Mouse (Mus musculus): Measurements from ENCODE around the gene Zfhx3. TPM values are rescaled to one million over a fixed set of nuclear protein-coding genes. Genes with fewer than 3 reads are reported as not detected.
A peak's percentile ranks its signal among the peaks of the same experiment; 100 is the strongest.

Gene Zfhx3
- polyA plus RNA-seq, 1 experiment from 2014 or later, result 13.9 TPM

DNA sequence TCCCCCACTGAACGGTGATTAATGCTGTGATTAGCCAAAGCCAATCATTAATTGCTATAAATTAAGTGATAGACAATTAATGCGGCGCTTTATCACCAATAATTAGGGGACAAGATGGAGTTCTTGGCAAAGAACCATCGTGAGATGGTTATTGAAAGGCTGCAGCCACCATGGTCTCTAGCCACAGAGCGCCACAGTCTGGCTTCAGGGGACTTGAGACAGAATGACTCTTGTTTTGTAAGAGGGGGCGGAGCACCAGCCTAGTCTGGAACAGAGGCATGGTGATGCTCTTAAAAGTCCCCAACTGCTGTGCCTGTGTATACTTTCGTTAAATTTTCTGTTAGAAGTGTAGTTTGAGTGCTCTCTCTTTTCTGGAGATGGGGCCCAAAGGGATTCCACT lies 977.7 kb downstream of the Zfhx3 start:
- H3K9ac ChIP-seq, result no peak overlapping the region
- ATAC-seq (ENCODE audit: insufficient number of reproducible peaks, low FRiP score, low TSS enrichment, low read depth), result no peak
- no peaks in the 10 kb centered on the region for H3K9me3 ChIP-seq (replicated peaks)
- 92% methylated on average over 7 of the region's 7 CpGs for WGBS
- no peak overlapping the region for H3K4me3 ChIP-seq (replicated peaks)
- no peaks in the 10 kb centered on the region for H3K27me3 ChIP-seq
- peaks cover 7% of the 10 kb centered on the region; the same call in 1 of the 2 replicates for H3K4me1 ChIP-seq
- no peak overlapping the region for H3K4me2 ChIP-seq (replicated peaks)
- H3K36me3 ChIP-seq, result no peaks in the 10 kb centered on the region
- H3K27ac ChIP-seq (replicated peaks), result no peak overlapping the region

DNA sequence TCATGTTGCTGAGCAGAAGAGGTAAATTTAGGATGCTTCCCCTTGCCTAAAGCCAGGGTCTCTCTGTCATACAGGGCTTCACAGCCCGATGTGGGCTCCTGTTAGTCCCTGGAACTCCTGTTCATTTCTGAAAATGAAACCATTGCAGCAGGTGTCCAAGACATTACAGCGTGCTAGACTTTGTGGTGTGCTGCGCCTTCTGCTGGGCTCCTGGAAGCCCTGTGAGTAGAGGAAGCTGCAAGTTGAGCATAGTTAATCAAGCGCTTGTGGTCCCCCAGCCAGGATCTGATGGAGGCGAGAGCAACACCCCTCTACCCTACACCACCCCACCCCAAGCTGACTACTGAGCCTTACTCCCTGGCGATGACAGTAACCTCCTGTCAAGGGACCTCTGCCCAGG lies 980.7 kb downstream of the Zfhx3 start:
- 94% methylated on average over 6 of the region's 6 CpGs for WGBS

DNA sequence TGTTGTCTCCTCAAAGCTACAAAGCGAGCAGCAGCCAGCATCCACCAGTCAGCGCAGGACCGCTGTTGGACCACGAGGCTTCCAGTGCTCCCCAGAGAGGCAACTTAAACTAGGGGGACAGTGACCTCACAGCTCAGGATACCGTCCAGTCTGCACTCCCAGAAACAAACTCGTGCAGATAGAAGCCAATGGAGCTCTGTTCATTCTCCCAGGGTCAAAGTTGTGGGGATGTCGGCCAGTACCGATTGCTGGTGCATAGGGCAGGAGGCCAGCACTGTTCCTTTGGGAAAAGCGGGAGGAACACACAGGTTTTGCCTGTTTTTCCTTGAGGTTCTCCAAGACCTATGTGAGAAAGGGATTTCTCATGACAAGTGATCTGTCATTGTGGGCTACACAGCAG lies 982.1 kb downstream of the Zfhx3 start:
- no peak for ATAC-seq (ENCODE audit: insufficient number of reproducible peaks, low FRiP score, low TSS enrichment, low read depth)
- no peaks in the 10 kb centered on the region for H3K27me3 ChIP-seq
- H3K4me1 ChIP-seq, result peaks cover 10% of the 10 kb centered on the region; the same call in 1 of the 2 replicates
- H3K27ac ChIP-seq (replicated peaks), result no peak overlapping the region
- WGBS, result 89% methylated on average over 9 of the region's 9 CpGs
- no peak overlapping the region for H3K4me2 ChIP-seq (replicated peaks)
- H3K9me3 ChIP-seq (replicated peaks), result no peaks in the 10 kb centered on the region
- no peaks in the 10 kb centered on the region for H3K36me3 ChIP-seq
- no peak overlapping the region for H3K9ac ChIP-seq
- H3K4me3 ChIP-seq (replicated peaks), result no peak overlapping the region

More for the DNA sequence above, 980.7 kb downstream of the Zfhx3 start:
- Histone ChIP-seq H3K4me2 (replicated peaks) (no peak overlapping the region), H3K27ac (replicated peaks) (no peak overlapping the region), H3K27me3 (no peaks in the 10 kb centered on the region), H3K4me3 (replicated peaks) (no peak overlapping the region), H3K36me3 (no peaks in the 10 kb centered on the region), H3K9me3 (replicated peaks) (no peaks in the 10 kb centered on the region), H3K9ac (no peak overlapping the region), H3K4me1 (peaks cover 10% of the 10 kb centered on the region; the same call in 1 of the 2 replicates)
- no peak for ATAC-seq (ENCODE audit: insufficient number of reproducible peaks, low FRiP score, low TSS enrichment, low read depth)

DNA sequence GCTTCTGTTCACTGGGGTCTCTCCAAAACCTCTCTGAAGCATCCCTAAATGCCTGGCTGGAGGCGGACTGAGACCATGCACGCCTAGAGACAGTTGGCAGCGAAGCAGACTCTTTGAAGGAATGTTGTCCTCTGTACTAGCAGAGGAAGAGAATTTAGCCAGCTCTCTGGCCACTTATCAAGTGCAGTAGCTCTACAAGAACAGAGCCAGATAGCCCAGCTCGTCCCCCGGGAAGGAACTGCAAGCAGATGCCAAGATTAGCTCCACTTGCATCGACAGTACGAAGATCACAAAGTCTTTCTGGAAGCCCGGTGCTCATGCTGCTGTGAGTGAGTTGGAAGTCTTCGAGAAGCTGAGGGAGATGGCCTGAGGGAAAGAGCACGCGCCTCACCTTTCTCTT lies 983.7 kb downstream of the Zfhx3 start:
- 64% methylated on average over 11 of the region's 11 CpGs for WGBS
- Histone ChIP-seq H3K9me3 (replicated peaks) (no peaks in the 10 kb centered on the region), H3K36me3 (no peaks in the 10 kb centered on the region), H3K9ac (no peak overlapping the region), H3K4me3 (replicated peaks) (no peak overlapping the region), H3K4me2 (replicated peaks) (no peak overlapping the region), H3K27ac (replicated peaks) (no peak overlapping the region), H3K27me3 (no peaks in the 10 kb centered on the region), H3K4me1 (peaks cover 10% of the 10 kb centered on the region; the same call in 1 of the 2 replicates)
- no peak for ATAC-seq (ENCODE audit: insufficient number of reproducible peaks, low FRiP score, low TSS enrichment, low read depth)

DNA sequence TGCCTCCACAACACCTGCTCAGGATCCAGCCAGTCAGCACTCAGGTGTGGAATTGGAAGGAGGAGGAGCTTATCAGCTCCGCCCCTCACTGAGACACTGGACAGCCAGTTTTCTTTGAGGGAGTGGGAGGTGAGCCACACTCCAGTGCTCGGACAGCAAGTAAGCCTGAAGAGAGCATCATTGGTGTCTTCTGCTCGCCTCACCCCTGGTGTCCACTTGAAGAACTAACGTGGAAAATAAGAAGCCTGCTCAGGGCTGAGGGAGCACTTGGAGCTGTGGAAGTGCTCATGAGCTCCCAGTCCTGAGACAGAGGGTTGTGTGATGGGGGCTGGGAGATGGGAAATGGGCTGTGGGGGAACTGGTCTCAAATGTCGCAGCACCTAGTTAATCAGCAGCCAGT lies 988.2 kb downstream of the Zfhx3 start:
- no peaks in the 10 kb centered on the region for H3K27me3 ChIP-seq
- H3K36me3 ChIP-seq, result peaks cover 11% of the 10 kb centered on the region; the same call in 1 of the 2 replicates
- ATAC-seq (ENCODE audit: insufficient number of reproducible peaks, low FRiP score, low TSS enrichment, low read depth), result no peak
- no peak overlapping the region for H3K9ac ChIP-seq
- no peak overlapping the region for H3K27ac ChIP-seq (replicated peaks)
- H3K4me2 ChIP-seq (replicated peaks), result no peak overlapping the region
- H3K4me1 ChIP-seq, result peaks cover 16% of the 10 kb centered on the region
- 75% methylated on average over 5 of the region's 5 CpGs for WGBS
- no peaks in the 10 kb centered on the region for H3K9me3 ChIP-seq (replicated peaks)
- no peak overlapping the region for H3K4me3 ChIP-seq (replicated peaks)

DNA sequence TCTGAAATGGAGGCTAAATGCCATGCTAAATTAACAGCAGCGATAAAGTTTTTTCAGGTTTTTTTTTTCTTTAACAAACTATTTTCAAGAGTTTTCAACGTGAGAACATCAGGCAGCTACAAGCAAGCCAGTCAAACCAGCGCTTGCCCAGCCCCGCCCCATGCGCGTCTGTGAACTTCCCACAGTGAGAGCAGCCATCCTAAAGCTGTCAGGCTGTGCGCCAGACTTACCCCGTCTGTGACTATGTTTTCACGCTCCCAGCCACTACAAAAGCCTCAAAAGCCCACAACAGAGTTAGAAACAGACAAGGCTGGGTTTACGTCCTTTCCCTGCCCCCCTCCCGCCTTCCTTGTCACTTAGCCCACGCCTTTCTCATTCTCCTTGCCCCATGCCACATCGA lies 989.4 kb downstream of the Zfhx3 start:
- H3K9ac ChIP-seq, result no peak overlapping the region
- H3K27ac ChIP-seq (replicated peaks), result no peak overlapping the region
- H3K4me2 ChIP-seq (replicated peaks), result 0 out of 2 replicates have a peak overlapping the region, but pooled peaks have one; percentile 13
- no peak overlapping the region for H3K4me3 ChIP-seq (replicated peaks)
- H3K9me3 ChIP-seq (replicated peaks), result no peaks in the 10 kb centered on the region
- H3K27me3 ChIP-seq, result no peaks in the 10 kb centered on the region
- peaks cover 11% of the 10 kb centered on the region; the same call in 1 of the 2 replicates for H3K36me3 ChIP-seq
- H3K4me1 ChIP-seq, result peaks cover 15% of the 10 kb centered on the region
- ATAC-seq (ENCODE audit: insufficient number of reproducible peaks, low FRiP score, low TSS enrichment, low read depth), result no peak
- WGBS, result 37% methylated on average over 13 of the region's 13 CpGs

DNA sequence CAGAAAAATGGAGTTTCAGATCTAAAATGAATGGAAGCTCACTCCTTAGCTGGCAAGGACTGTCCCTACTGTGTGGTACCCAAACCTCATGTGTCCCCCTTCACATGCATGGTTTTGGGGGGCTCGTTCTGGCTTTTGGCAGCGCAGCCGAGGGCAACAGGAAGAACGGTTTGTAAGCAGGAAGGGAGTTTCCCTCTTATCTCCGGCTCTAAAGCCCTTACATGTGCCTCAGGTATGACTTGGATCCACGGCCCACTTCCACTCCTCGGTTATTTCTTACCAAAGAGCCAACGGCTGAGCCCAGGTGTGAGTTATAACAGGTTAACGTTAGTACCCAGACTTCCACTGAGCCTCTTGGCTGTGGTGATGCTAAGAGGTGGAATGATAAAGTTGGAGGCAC lies 990.3 kb downstream of the Zfhx3 start:
- H3K4me1 ChIP-seq, result peaks cover 15% of the 10 kb centered on the region
- H3K27ac ChIP-seq (replicated peaks), result no peak overlapping the region
- no peaks in the 10 kb centered on the region for H3K9me3 ChIP-seq (replicated peaks)
- H3K4me3 ChIP-seq (replicated peaks), result no peak overlapping the region
- H3K36me3 ChIP-seq, result peaks cover 11% of the 10 kb centered on the region; the same call in 1 of the 2 replicates
- 84% methylated on average over 9 of the region's 9 CpGs for WGBS
- no peaks in the 10 kb centered on the region for H3K27me3 ChIP-seq
- H3K4me2 ChIP-seq (replicated peaks), result no peak overlapping the region
- ATAC-seq (ENCODE audit: insufficient number of reproducible peaks, low FRiP score, low TSS enrichment, low read depth), result no peak
- H3K9ac ChIP-seq, result no peak overlapping the region

DNA sequence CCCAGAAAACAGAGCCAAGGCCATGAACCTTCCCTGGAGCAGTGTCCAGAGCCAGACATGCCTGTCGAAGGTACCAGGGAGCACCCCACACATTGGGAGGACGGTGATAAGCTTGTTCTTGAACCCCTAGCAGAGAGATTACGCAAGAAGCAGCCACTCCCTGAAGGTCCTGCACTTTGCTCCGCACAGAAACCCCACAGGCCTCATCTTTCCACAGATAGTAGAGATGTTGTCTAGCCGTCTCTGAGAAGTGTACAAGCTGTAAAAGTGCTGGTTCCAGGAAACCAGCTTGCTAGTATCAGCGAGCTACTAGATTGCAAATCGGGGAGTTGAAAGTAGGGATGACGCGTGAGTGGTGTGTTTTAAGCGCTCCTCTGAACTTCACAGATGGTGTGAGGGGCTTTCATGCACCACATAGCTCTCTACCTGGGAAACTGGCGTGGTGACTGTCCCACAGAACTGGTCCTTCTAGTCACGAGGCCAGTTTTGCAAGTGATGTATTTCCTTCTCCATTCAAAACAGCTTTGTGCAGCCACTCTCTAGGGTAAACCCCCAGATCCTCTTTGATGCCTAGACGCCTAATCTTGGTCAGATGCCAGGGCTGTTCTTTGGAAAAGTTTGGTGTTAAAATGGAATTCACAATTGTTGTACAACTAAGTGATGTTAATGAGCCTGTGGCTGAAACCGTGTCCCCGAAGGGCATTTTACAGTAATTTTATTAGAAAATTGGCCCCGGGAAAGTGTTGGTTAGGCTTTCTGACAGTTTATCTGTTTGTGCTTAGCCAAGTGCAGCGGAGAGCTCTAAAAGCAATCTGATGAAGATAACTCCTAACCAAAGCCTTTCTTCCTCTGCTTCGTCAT lies 993.6 kb downstream of the Zfhx3 start:
- peaks cover 15% of the 10 kb centered on the region; the same call in 1 of the 2 replicates for H3K36me3 ChIP-seq

DNA sequence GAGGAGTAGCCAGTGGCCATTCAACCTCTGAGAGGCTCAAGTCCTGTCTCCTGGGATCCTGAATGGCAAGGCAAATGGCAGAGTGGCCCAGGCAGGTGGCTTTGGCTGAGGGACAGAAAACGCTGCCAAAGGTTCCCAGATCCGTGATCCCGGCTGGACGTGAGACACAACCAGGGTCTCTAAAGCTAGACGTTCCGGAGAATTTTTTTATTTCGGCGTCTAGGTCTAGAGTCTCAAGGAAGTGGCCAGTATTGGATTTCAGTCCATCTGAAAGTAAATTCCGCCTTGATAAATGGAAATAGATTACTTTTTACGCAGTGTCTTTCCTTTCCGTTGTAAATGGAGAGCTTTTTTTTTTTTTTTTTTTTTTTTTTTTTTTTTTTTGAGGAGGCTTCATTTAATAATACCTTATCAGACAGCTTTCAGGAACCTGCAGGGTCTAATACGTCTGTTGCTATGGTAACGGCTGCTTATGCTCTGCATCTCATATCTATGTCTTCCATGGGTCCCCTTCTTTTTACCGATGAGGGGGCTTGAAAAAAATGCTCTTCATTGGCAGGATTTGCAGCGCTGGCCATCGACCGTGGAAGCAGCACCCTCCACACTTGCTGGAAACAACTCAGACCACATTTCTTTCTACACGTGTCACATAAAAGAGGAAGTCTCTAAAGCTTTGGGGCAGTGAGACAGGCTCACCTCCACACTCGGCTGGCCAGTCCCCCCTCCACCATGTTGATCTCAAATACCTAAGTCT lies 994.4 kb downstream of the Zfhx3 start:
- Histone ChIP-seq H3K4me2 (replicated peaks) (no peak overlapping the region), H3K9me3 (replicated peaks) (no peaks in the 10 kb centered on the region), H3K27ac (replicated peaks) (0 out of 2 replicates have a peak overlapping the region, but pooled peaks have one; percentile 30), H3K27me3 (no peaks in the 10 kb centered on the region), H3K4me1 (peaks cover 11% of the 10 kb centered on the region), H3K36me3 (peaks cover 15% of the 10 kb centered on the region; the same call in 1 of the 2 replicates), H3K9ac (no peak overlapping the region), H3K4me3 (replicated peaks) (no peak overlapping the region)
- WGBS, result 72% methylated on average over 19 of the region's 19 CpGs
- no peak for ATAC-seq (ENCODE audit: insufficient number of reproducible peaks, low FRiP score, low TSS enrichment, low read depth)

More for the DNA sequence above, 993.6 kb downstream of the Zfhx3 start:
- Histone ChIP-seq H3K9ac (no peak overlapping the region), H3K4me3 (replicated peaks) (no peak overlapping the region), H3K27me3 (no peaks in the 10 kb centered on the region), H3K4me1 (peaks cover 15% of the 10 kb centered on the region), H3K27ac (replicated peaks) (peak overlapping the region; percentile 48; the same call in 1 of the 2 replicates), H3K4me2 (replicated peaks) (no peak overlapping the region), H3K9me3 (replicated peaks) (no peaks in the 10 kb centered on the region)
- ATAC-seq (ENCODE audit: insufficient number of reproducible peaks, low FRiP score, low TSS enrichment, low read depth), result no peak
- WGBS, result 65% methylated on average over 18 of the region's 18 CpGs

DNA sequence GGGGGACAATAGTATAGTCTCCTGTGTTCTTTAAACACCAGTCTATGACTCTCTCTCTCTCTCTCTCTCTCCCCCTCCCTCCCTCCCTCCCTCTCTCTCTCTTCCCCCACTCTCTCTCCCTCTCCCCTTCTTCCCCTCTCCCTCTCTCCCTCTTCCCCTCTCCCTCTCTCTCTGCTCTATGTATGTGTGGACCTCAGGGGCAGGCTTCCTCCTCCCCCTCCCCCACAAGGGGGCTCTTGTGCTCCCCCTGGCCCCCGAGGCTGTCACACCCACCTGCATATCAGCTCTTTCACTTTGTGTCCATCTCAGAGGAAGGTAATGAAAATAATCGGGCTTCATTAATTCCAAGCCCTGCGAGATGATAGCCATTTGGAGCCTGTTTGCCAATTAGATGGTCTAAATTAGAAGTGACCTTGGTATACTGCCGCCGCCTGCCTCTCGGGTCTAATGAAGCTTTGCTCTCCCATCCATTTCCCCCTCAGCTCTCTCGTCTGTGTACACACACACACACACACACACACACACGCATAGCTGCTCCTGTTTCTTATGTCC lies 995.5 kb downstream of the Zfhx3 start:
- peaks cover 4% of the 10 kb centered on the region; the same call in 1 of the 2 replicates for H3K4me1 ChIP-seq
- 80% methylated on average over 8 of the region's 8 CpGs for WGBS
- no peak overlapping the region for H3K4me2 ChIP-seq (replicated peaks)
- no peak overlapping the region for H3K27ac ChIP-seq (replicated peaks)
- H3K4me3 ChIP-seq (replicated peaks), result no peak overlapping the region
- no peaks in the 10 kb centered on the region for H3K27me3 ChIP-seq
- no peak for ATAC-seq (ENCODE audit: insufficient number of reproducible peaks, low FRiP score, low TSS enrichment, low read depth)
- peaks cover 15% of the 10 kb centered on the region; the same call in 1 of the 2 replicates for H3K36me3 ChIP-seq
- no peak overlapping the region for H3K9ac ChIP-seq
- H3K9me3 ChIP-seq (replicated peaks), result no peaks in the 10 kb centered on the region

DNA sequence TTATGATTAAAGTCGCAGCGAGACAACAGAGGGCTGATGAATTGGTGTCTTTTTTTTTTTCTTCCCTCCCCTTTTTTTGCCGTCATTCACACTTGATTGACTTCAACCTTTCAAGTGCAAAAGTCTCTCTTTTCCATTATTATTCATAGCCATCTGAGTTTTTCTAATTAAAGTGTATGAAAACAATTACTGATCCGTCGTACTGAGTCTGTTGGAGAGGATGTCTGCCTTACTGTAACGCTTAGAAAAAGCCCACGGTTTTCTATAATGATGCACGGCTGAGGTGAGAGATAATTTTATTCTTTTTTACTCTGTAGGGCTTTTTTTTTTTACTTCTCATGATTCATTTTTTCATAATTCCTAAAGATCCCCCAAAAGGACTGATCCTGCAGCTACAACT lies 1000.2 kb downstream of the Zfhx3 start:
- Histone ChIP-seq H3K4me1 (no peaks in the 10 kb centered on the region), H3K4me3 (replicated peaks) (no peak overlapping the region), H3K36me3 (peaks cover 32% of the 10 kb centered on the region), H3K9ac (no peak overlapping the region), H3K4me2 (replicated peaks) (no peak overlapping the region), H3K27ac (replicated peaks) (no peak overlapping the region), H3K27me3 (no peaks in the 10 kb centered on the region), H3K9me3 (replicated peaks) (0 out of 2 replicates have a peak, but pooled peaks cover 4% of the 10 kb centered on the region)
- no peak for ATAC-seq (ENCODE audit: insufficient number of reproducible peaks, low FRiP score, low TSS enrichment, low read depth)
- WGBS, result 61% methylated on average over 8 of the region's 8 CpGs
